Mouse (Mus musculus) limb, embryonic 12.5 days (tissue): ENCODE results near the gene Wwox. TPM values are rescaled to one million over a fixed set of nuclear protein-coding genes. Genes with fewer than 3 reads are reported as not detected.
A peak's percentile ranks its signal among the peaks of the same experiment; 100 is the strongest.

Experiments used
- ATAC-seq: fragments of 200-750 bp; cut with Nextera tagmentation; 2 replicates; pipeline ENCODE4 v1.8.0; 2017; ENCODE audit warnings: low read depth, moderate TSS enrichment; ENCODE audit not compliant: insufficient number of reproducible peaks, insufficient read depth, low FRiP score, low TSS enrichment
- H3K27ac ChIP-seq: fragments of 300-500 bp; sonication (generic); 2 replicates; pipeline ENCODE4 v1.5.1; 2016; ENCODE audit warnings: mild to moderate bottlenecking, moderate library complexity
- H3K27me3 ChIP-seq: fragments of 300-500 bp; sonication (generic); 2 replicates; pipeline ENCODE4 v1.6.1; 2016; ENCODE audit warnings: mild to moderate bottlenecking, moderate library complexity
- H3K36me3 ChIP-seq: fragments of 300-500 bp; sonication (generic); 2 replicates; pipeline ENCODE4 v1.6.1; 2016; ENCODE audit warnings: mild to moderate bottlenecking, moderate library complexity
- H3K4me1 ChIP-seq: fragments of 300-500 bp; sonication (generic); replicated peaks from 2 replicates; pipeline ENCODE4 v1.6.1; 2016
- H3K4me2 ChIP-seq: fragments of 300-500 bp; sonication (generic); 2 replicates; pipeline ENCODE4 v1.6.1; 2016; ENCODE audit warnings: mild to moderate bottlenecking, moderate library complexity
- H3K4me3 ChIP-seq: fragments of 300-500 bp; sonication (generic); replicated peaks from 2 replicates; pipeline ENCODE4 v1.5.1; 2016; ENCODE audit warnings: mild to moderate bottlenecking
- H3K9ac ChIP-seq: fragments of 300-500 bp; sonication (generic); replicated peaks from 2 replicates; pipeline ENCODE4 v1.6.1; 2016; ENCODE audit warnings: mild to moderate bottlenecking, moderate library complexity
- H3K9me3 ChIP-seq: fragments of 300-500 bp; sonication (generic); 2 replicates; pipeline ENCODE4 v1.6.1; 2016; ENCODE audit warnings: mild to moderate bottlenecking, moderate library complexity
- WGBS: fragments of 180-500 bp; shearing (Covaris S2); methylation state at CpG from one replicate; pipeline ENCODE4 v1.1.7; 2016; 5-methylcytosine and 5-hydroxymethylcytosine counted together
- polyA plus RNA-seq: library from polyadenylated mRNA; unstranded; fragments of >200 nt; fragmentation: Nextera tagmentation; extraction: Ambion mirVana; gene quantifications from 2 replicates; pipeline ENCODE4 v1.2.1, GENCODE M21; 2016

Wwox gene
- polyA plus RNA-seq, 1 experiment from 2014 or later: 10.2 TPM

DNA sequence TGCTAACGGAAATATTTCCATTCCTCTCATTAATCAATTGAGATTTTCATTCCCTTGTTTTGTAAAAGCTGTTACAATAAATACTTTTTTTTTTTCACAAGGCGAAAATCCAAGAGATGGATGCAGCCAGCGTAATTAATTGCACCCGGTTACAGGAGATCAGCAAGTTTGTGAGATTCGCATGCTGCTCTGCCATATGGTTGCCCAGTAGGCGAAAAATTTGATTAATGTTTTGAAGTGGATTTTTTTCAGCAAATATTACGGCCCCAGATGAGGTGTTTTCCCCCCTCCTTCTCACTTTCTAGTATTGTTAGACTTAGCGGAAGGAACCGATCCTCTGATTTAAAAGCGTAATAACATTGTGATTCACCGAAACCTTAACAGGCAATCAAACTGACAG is 160.7 kb downstream of the Wwox start:
- Histone ChIP-seq H3K9me3 (peaks cover 5% of the 10 kb centered on the region), H3K4me1 (peaks cover 29% of the 10 kb centered on the region), H3K27me3 (peaks cover 22% of the 10 kb centered on the region), H3K4me3 (no peak overlapping the region), H3K36me3 (0 out of 2 replicates have a peak, but pooled peaks cover 3% of the 10 kb centered on the region), H3K27ac (no peak overlapping the region), H3K4me2 (no peak overlapping the region), H3K9ac (no peak overlapping the region)
- WGBS: 46% methylated on average over 11 of the region's 11 CpGs
- no peak for ATAC-seq

DNA sequence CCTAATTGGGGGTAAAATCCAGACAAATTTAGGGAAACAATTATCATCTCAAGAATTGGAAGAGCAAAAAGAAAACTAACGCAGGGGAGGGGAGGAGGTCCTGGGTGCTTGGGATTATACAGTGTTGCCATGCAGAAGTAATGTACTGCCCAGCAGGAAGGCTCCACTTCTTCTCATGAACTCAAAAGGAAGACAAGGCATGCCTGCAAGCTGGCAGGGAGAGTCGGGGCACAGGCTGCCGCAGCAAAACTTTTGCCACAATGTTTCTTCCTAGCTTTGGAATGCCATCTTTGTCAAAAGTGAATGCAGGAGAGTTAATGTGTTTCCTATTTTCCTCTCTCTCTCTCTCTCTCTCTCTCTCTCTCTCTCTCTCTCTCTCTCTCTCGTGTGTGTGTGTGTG is 163.6 kb downstream of the Wwox start:
- Histone ChIP-seq H3K4me2 (no peak overlapping the region), H3K9ac (no peak overlapping the region), H3K4me1 (peaks cover 30% of the 10 kb centered on the region), H3K36me3 (no peaks in the 10 kb centered on the region), H3K9me3 (no peaks in the 10 kb centered on the region), H3K27ac (no peak overlapping the region), H3K4me3 (no peak overlapping the region), H3K27me3 (peaks cover 17% of the 10 kb centered on the region)
- no peak for ATAC-seq
- WGBS: 57% methylated on average over 3 of the region's 4 CpGs

DNA sequence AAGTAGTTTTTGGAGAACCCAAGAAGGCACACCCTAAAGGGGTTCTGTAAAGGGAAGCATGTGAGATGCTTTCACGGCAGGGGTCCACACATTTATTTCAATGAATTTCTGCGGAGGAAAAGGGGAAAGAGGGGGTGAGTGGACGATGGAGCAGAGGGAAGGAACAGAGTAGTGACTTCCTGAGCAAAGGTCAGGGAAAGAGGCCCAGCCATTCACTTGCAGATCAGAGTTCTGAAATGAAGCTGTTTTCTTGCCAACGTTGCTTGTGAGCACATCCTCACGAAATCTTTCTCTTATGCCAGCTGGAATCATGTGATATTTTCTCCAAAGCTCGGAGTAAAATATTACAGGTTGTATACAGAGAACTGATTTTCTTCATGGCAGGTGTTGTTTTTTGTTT is 164.1 kb downstream of the Wwox start:
- Histone ChIP-seq H3K9me3 (no peaks in the 10 kb centered on the region), H3K4me2 (no peak overlapping the region), H3K4me3 (no peak overlapping the region), H3K9ac (no peak overlapping the region), H3K4me1 (peaks cover 30% of the 10 kb centered on the region), H3K27me3 (peaks cover 15% of the 10 kb centered on the region), H3K36me3 (no peaks in the 10 kb centered on the region), H3K27ac (no peak overlapping the region)
- 43% methylated on average over 6 of the region's 6 CpGs for WGBS
- no peak for ATAC-seq

DNA sequence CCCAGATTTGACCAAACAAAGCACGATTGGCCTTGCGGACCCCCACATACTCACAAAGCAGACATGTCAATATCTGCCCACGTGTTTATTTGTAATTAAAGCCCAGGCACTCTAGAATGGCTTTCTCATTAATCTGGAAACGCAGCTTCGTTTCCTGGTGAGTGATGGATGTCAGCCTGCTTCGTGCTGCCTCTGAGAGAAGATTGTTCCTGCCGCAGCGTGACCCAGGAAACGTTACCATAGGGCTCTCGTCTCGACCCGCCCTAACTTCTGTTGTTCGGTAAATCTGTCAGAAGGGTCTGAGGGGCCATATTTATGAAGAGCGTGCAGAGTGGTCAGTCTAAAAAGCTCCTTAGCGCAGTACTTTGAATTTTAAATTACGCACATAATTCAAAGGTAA is 164.9 kb downstream of the Wwox start:
- Histone ChIP-seq H3K36me3 (no peaks in the 10 kb centered on the region), H3K4me3 (0 out of 2 replicates have a peak overlapping the region, but pooled peaks have one; percentile 3), H3K4me2 (peak overlapping the region; percentile 40), H3K4me1 (peaks cover 23% of the 10 kb centered on the region), H3K27me3 (peaks cover 15% of the 10 kb centered on the region), H3K9ac (no peak overlapping the region), H3K9me3 (no peaks in the 10 kb centered on the region), H3K27ac (no peak overlapping the region)
- 19% methylated on average over 16 of the region's 16 CpGs for WGBS
- ATAC-seq: no peak

DNA sequence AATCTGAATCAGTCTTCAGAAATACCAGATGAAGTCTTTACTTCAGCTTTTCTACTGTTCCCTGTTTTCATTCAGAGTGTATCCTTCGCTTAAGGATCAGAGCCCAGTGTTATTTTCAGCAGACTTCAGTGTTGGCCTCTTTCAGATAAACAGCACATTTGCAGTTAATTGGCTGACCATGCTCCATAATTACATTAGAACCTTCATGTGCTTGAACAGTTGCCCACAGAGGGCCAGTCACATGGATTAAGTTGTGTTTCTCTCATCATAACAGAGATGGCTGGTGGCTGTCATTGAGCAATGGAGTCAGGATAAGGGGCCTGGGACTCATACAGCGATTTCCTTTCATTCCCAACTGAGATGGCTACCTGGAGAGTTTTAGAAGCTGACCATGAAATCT is 166.2 kb downstream of the Wwox start:
- 75% methylated on average over 2 of the region's 2 CpGs for WGBS
- Histone ChIP-seq H3K36me3 (no peaks in the 10 kb centered on the region), H3K9me3 (no peaks in the 10 kb centered on the region), H3K27me3 (peaks cover 15% of the 10 kb centered on the region), H3K27ac (no peak overlapping the region), H3K4me2 (no peak overlapping the region), H3K9ac (no peak overlapping the region), H3K4me3 (no peak overlapping the region), H3K4me1 (peaks cover 15% of the 10 kb centered on the region; the same call in 1 of the 2 replicates)
- ATAC-seq: no peak

DNA sequence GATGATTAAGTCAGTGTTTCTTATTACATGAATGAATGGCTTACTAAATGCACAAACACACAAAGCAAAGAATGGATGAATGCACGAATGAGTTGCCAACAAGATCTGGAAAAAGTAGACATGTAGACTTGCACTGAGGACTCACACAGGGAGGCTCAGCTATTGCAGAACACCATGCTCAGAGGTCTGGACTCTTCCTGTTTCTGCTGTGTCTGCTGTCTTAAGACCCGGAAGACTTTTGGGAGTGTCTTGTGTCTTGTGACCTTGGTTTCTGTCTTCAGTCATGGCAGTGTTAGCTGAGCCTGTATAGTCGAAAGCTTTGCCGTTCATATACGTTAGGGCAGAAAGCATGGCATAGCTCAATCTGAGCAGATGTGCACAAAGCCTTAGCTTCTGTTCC is 169.9 kb downstream of the Wwox start:
- WGBS: 95% methylated on average over 5 of the region's 5 CpGs
- no peak for ATAC-seq
- Histone ChIP-seq H3K4me3 (no peak overlapping the region), H3K4me2 (no peak overlapping the region), H3K27ac (no peak overlapping the region), H3K27me3 (peaks cover 6% of the 10 kb centered on the region), H3K4me1 (peaks cover 9% of the 10 kb centered on the region), H3K9ac (no peak overlapping the region), H3K36me3 (no peaks in the 10 kb centered on the region), H3K9me3 (no peaks in the 10 kb centered on the region)

DNA sequence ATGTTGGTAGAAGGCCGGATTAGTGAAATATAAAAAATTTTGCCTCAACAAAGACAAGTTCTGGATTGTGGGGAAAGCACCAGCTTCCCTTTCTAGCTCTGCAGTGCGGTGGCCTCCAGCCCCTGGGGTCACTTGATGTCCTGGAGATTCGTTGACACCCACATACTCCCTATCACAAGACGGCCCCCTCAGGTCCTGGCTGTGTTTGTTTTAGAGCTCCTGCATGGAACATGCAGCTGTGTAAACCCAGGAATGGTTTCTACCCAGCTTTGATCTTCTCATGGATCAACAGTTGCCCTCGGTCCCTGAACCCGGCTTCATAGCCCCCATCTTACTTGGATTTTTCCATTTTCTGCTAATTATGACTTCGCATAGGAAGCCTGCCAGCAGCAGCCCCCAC is 171.6 kb downstream of the Wwox start:
- no peaks in the 10 kb centered on the region; the same call in 1 of the 2 replicates for H3K27me3 ChIP-seq
- no peak overlapping the region for H3K9ac ChIP-seq
- no peak overlapping the region for H3K27ac ChIP-seq
- H3K4me1 ChIP-seq: peaks cover 4% of the 10 kb centered on the region; the same call in 1 of the 2 replicates
- WGBS: 74% methylated on average over 7 of the region's 7 CpGs
- no peaks in the 10 kb centered on the region for H3K36me3 ChIP-seq
- no peak overlapping the region for H3K4me2 ChIP-seq
- no peaks in the 10 kb centered on the region for H3K9me3 ChIP-seq
- no peak overlapping the region for H3K4me3 ChIP-seq
- no peak for ATAC-seq

DNA sequence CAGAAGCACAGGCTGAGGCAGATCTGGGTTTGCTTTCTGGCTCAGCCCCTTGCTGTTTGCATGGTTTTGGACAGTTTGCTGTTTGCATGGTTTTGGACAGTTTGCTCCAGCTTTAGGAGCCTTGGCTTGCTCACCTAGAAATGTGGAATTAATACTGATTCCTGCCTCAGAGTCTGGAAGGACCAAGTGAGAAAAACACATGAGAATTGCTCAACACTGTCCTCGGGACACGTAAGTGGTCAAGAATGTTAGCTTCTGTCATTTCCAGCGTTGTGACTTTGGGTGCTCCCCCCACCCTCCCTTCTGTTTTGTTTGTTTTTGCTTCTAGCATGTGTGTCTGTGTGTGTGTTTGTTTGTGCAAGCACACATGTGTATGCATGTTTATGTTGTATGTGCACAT is 172.6 kb downstream of the Wwox start:
- Histone ChIP-seq H3K36me3 (no peaks in the 10 kb centered on the region), H3K4me3 (no peak overlapping the region), H3K4me2 (no peak overlapping the region), H3K4me1 (peaks cover 4% of the 10 kb centered on the region; the same call in 1 of the 2 replicates), H3K27ac (no peak overlapping the region), H3K9ac (no peak overlapping the region), H3K9me3 (0 out of 2 replicates have a peak, but pooled peaks cover under 1% of the 10 kb centered on the region), H3K27me3 (no peaks in the 10 kb centered on the region; the same call in 1 of the 2 replicates)
- WGBS: 93% methylated on average over 3 of the region's 3 CpGs
- no peak for ATAC-seq

DNA sequence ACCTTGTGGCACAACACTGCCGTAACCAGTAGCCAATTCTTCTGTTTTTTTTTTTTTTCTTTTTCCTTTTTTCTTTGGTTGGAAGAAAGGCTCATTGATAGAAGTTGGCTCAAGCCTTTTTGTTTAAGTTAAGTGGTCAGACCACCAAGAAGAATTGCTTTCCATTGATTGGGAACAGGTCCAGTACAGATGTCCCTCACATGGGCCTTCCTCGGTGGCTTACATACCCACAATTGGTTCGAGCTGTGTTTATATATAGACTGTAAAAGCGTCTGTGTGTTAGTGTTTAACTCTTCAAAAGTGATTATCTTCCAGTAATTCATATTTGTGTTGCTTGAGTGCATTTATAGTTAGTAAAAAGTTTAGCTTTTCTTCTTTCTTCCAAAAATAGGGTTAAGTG is 176.0 kb downstream of the Wwox start:
- Histone ChIP-seq H3K4me1 (peaks cover 10% of the 10 kb centered on the region), H3K27me3 (no peaks in the 10 kb centered on the region; the same call in 1 of the 2 replicates), H3K27ac (no peak overlapping the region), H3K36me3 (no peaks in the 10 kb centered on the region), H3K4me3 (no peak overlapping the region), H3K4me2 (no peak overlapping the region), H3K9me3 (peaks cover 8% of the 10 kb centered on the region; the same call in 1 of the 2 replicates), H3K9ac (no peak overlapping the region)
- ATAC-seq: no peak
- 63% methylated on average over 4 of the region's 4 CpGs for WGBS

DNA sequence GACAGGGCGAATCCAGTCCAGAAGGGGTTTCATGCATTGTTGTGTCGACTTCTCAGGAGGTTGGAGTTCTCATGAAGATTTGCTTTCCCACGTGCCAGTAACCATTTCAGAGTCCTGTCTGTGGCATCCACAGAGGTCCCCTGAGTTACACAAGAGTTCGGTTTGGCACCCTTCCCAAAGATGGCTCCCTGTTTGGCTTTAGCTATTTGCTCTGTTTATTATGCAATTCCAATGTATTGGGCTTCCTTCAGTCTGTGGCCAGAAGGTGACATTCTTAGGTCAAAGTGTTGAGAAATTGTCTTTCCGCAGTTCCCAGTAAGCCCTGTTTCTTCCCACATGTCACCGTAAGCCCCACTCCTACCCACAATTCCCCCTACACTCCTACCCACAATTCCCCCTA is 176.5 kb downstream of the Wwox start:
- H3K4me3 ChIP-seq: no peak overlapping the region
- 89% methylated on average over 6 of the region's 6 CpGs for WGBS
- ATAC-seq: no peak
- H3K9me3 ChIP-seq: peaks cover 8% of the 10 kb centered on the region; the same call in 1 of the 2 replicates
- peaks cover 10% of the 10 kb centered on the region for H3K4me1 ChIP-seq
- H3K27me3 ChIP-seq: no peaks in the 10 kb centered on the region; the same call in 1 of the 2 replicates
- no peak overlapping the region for H3K27ac ChIP-seq
- no peak overlapping the region for H3K9ac ChIP-seq
- no peaks in the 10 kb centered on the region for H3K36me3 ChIP-seq
- H3K4me2 ChIP-seq: no peak overlapping the region

DNA sequence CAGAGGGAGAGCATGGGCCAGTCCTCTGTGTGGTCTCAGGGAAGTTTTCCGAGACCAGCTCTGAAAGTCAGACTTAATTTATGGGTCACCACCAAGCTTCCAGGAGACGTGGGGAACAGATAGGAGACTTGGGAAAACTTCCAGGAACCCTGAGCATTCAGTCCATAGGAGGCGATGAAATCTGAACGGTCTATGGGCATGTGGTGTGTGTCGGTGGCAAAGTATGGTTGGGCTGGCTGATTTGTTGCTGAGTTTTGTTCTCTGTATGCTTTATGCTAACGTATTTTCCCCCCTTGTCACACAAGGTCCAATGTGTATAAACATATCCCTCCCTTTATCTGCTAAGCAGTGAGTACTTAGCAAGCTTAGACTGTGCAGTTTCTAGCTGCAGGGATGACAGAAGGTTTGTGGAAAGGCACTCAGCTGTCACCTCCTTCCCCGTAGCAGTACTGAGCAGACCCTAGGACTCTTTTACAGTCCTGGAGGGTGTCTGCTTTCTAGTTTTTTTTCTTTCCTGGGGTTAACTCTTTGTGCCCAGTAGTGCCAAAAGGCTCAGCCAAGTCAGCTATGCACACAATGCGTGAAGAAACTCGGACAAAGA is 179.6 kb downstream of the Wwox start:
- Histone ChIP-seq H3K4me2 (no peak overlapping the region), H3K4me3 (no peak overlapping the region), H3K36me3 (no peaks in the 10 kb centered on the region), H3K4me1 (peaks cover 6% of the 10 kb centered on the region), H3K27ac (no peak overlapping the region), H3K9me3 (peaks cover 8% of the 10 kb centered on the region; the same call in 1 of the 2 replicates), H3K9ac (no peak overlapping the region), H3K27me3 (peaks cover 6% of the 10 kb centered on the region; the same call in 1 of the 2 replicates)
- WGBS: 48% methylated on average over 9 of the region's 9 CpGs
- ATAC-seq: no peak

DNA sequence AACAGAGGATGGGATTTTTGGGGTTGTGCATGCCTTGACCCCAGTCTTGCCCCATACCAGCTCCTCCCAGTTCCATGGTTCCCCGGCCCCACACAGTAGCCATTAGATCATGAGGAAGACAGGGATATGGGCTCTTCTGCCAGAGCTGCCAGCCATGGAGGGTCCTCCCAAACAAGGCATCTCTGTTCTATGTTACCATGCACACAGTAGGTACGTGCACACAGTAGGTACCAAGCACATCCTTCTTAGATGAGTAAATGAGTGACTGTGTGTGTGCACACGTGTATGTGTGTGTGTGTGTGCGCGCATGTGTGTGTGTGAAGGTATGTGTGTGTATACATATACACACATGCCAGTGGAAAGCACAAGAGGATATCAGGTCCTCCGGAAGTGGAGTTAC is 185.9 kb downstream of the Wwox start:
- Histone ChIP-seq H3K36me3 (no peaks in the 10 kb centered on the region), H3K4me1 (peaks cover 20% of the 10 kb centered on the region), H3K4me3 (no peak overlapping the region), H3K9ac (no peak overlapping the region), H3K4me2 (no peak overlapping the region), H3K27me3 (peaks cover 13% of the 10 kb centered on the region), H3K27ac (no peak overlapping the region), H3K9me3 (no peaks in the 10 kb centered on the region)
- ATAC-seq: no peak
- 89% methylated on average over 6 of the region's 6 CpGs for WGBS
